Mouse (Mus musculus) stomach, postnatal 0 days (tissue): ENCODE measurements around the gene Fmn2. TPM values are rescaled to one million over a fixed set of nuclear protein-coding genes. Genes with fewer than 3 reads are reported as not detected.

Experiments
- ATAC-seq: fragments of 200-750 bp; cut with Nextera tagmentation; 2 replicates; pipeline ENCODE4 v1.8.0; 2017; ENCODE audit not compliant: low FRiP score, low TSS enrichment
- DNase-seq: peaks from one replicate; pipeline ENCODE4 v3.0.0-alpha.2; 2016; ENCODE audit warnings: low spot score
- H3K27ac ChIP-seq: fragments of 300-500 bp; sonication (generic); replicated peaks from 2 replicates; pipeline ENCODE4 v1.5.1; 2014; ENCODE audit warnings: mild to moderate bottlenecking, control low read depth
- H3K27me3 ChIP-seq: fragments of 300-500 bp; sonication (generic); 2 replicates; pipeline ENCODE4 v1.6.1; 2014; ENCODE audit warnings: low read length; ENCODE audit not compliant: control insufficient read depth, insufficient read depth
- H3K36me3 ChIP-seq: fragments of 300-500 bp; sonication (generic); 2 replicates; pipeline ENCODE4 v1.6.1; 2014; ENCODE audit warnings: low read length, mixed read lengths; ENCODE audit not compliant: control insufficient read depth, insufficient read depth
- H3K4me1 ChIP-seq: fragments of 300-500 bp; sonication (generic); replicated peaks from 2 replicates; pipeline ENCODE4 v1.6.1; 2014; ENCODE audit warnings: antibody characterized with exemption; ENCODE audit not compliant: control insufficient read depth, insufficient read depth
- H3K4me2 ChIP-seq: fragments of 300-500 bp; sonication (generic); replicated peaks from 2 replicates; pipeline ENCODE4 v1.6.1; 2014; ENCODE audit warnings: low read depth, mild to moderate bottlenecking, control low read depth, moderate library complexity
- H3K4me3 ChIP-seq: fragments of 300-500 bp; sonication (generic); 2 replicates; pipeline ENCODE4 v1.5.1; 2014; ENCODE audit warnings: low read depth, low read length, control low read depth
- H3K9ac ChIP-seq: fragments of 300-500 bp; sonication (generic); 2 replicates; pipeline ENCODE4 v1.6.1; 2014; ENCODE audit warnings: mild to moderate bottlenecking, low read length, control low read depth, mixed read lengths
- H3K9me3 ChIP-seq: fragments of 300-500 bp; sonication (generic); 2 replicates; pipeline ENCODE4 v1.6.1; 2016; ENCODE audit warnings: low read length; ENCODE audit not compliant: control insufficient read depth
- CTCF ChIP-seq: IDR thresholded peaks from 2 replicates; pipeline ENCODE4 v1.5.1; 2016; ENCODE audit warnings: antibody characterized with exemption, low read depth, mild to moderate bottlenecking, moderate library complexity
- EP300 ChIP-seq: optimal IDR thresholded peaks from 2 replicates; pipeline ENCODE3; 2016; ENCODE audit warnings: antibody characterized with exemption
- WGBS: fragments of 180-500 bp; shearing (Covaris S2); extraction: QIAGEN DNeasy Blood & Tissue Kit; methylation state at CpG from one replicate; pipeline ENCODE4 v1.1.7; 2014; 5-methylcytosine and 5-hydroxymethylcytosine counted together
- polyA plus RNA-seq: library from polyadenylated mRNA; unstranded; fragments of >200 nt; fragmentation: Nextera tagmentation; extraction: Ambion mirVana; gene quantifications from 2 replicates; pipeline ENCODE4 v1.2.1, GENCODE M21; 2015

Fmn2 gene
- polyA plus RNA-seq, 1 experiment from 2014 or later, result 0.67 TPM

DNA sequence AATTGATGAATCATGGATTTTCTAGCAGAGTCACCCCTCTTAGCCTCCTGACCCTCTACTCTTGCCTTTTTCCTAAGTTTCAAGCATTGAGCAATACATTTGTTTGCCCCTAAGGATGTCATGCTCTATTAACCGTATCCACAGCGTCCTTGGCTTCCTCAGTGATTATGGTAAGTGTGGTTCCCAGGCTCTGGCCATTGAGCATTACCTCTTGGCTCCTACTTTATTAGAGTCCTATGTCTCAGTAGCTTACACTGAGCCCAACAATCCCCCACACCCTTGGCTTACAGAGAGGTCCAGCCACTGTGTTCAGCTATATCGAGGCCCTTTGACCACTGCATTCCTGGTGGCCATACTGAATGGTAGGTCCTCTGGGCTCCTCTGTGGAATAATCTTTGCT is 265.2 kb downstream of the Fmn2 start:
- no peaks in the 10 kb centered on the region for H3K27me3 ChIP-seq
- no peak for ATAC-seq
- H3K9me3 ChIP-seq, result no peaks in the 10 kb centered on the region
- WGBS, result 94% methylated on average over 3 of the region's 3 CpGs
- no peak overlapping the region for H3K4me2 ChIP-seq
- TF ChIP-seq EP300 (no peak), CTCF (no peak)
- no peaks in the 10 kb centered on the region for H3K36me3 ChIP-seq
- H3K4me3 ChIP-seq, result no peak overlapping the region
- H3K27ac ChIP-seq, result no peak overlapping the region
- H3K9ac ChIP-seq, result no peak overlapping the region
- H3K4me1 ChIP-seq, result no peaks in the 10 kb centered on the region
- DNase-seq, result no peak

DNA sequence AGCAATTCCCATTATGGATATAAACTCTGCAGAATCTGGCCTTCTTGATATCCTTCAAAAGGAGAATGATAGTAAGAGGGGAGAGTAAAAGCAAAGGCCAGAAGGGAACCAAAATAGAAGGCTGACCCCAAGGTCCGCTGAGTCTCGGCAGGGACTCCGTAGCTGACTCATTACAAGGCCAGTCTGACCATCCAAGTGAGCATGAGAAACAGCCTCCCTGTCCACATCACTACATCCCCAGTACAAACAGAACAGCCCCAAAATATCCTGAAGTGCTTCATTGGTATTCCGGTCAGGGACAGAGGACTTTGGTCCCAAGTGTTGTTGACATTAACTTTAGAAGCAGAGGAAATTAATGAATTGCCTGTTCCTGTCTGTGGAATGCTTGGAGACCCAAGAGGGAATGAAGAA is 270.3 kb downstream of the Fmn2 start:
- Histone ChIP-seq H3K4me2 (no peak overlapping the region), H3K36me3 (no peaks in the 10 kb centered on the region), H3K9me3 (no peaks in the 10 kb centered on the region), H3K27ac (no peak overlapping the region), H3K9ac (no peak overlapping the region), H3K4me3 (no peak overlapping the region), H3K4me1 (no peaks in the 10 kb centered on the region), H3K27me3 (no peaks in the 10 kb centered on the region)
- WGBS, result 60% methylated on average over 4 of the region's 4 CpGs
- TF ChIP-seq CTCF, result no peak
- TF ChIP-seq EP300, result no peak
- DNase-seq (no peak), ATAC-seq (no peak)

DNA sequence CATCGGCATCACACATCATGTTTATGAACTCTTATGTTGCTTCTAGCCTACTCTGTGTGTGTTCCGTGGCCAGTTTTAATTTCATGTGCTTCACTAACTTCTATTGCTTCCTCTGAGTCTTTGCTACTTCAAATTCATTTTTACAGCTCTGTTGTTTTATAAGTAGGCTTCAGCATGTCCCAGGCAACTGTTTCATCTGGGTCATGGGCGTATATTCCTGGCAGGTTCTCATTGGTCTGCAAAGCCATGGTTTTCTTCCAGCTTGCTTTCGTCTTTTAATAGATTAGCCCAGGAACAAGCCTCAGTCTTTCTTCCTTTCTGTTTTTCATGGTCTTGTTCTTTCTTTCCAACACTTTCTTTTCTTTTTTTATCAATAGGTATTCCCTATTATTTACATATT is 279.4 kb downstream of the Fmn2 start:
- 88% methylated on average over 4 of the region's 4 CpGs for WGBS

DNA sequence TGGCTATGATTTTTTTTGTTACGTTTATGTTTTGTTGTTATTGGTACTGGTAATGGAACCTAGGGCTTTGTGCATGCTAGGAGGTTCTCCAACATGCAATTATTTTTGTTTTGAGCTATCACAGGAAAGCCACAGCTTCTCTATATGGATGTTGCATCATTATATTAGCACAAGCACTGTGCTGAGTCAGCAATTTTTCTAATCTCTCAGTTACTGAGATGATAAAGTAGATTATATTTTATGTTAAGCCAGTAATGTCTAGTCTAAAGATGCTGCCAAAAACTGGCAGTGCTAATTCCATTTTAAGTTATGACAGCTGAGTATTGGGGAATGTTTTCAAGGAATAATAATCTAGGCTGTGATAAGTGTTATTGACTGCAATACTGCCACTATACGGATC is 287.0 kb downstream of the Fmn2 start:
- no peak overlapping the region for H3K4me3 ChIP-seq
- no peak for ATAC-seq
- no peak for TF ChIP-seq CTCF
- TF ChIP-seq EP300, result no peak
- no peaks in the 10 kb centered on the region for H3K9me3 ChIP-seq
- H3K27me3 ChIP-seq, result no peaks in the 10 kb centered on the region
- no peak for DNase-seq
- H3K9ac ChIP-seq, result no peak overlapping the region
- 87% methylated on average over 2 of the region's 2 CpGs for WGBS
- H3K4me2 ChIP-seq, result no peak overlapping the region
- H3K4me1 ChIP-seq, result no peaks in the 10 kb centered on the region
- H3K36me3 ChIP-seq, result no peaks in the 10 kb centered on the region
- no peak overlapping the region for H3K27ac ChIP-seq

More for the DNA sequence above, 279.4 kb downstream of the Fmn2 start:
- no peaks in the 10 kb centered on the region for H3K36me3 ChIP-seq
- H3K27ac ChIP-seq, result no peak overlapping the region
- H3K4me1 ChIP-seq, result no peaks in the 10 kb centered on the region
- no peak overlapping the region for H3K4me2 ChIP-seq
- H3K4me3 ChIP-seq, result no peak overlapping the region
- no peaks in the 10 kb centered on the region for H3K27me3 ChIP-seq
- no peak for TF ChIP-seq EP300
- no peaks in the 10 kb centered on the region for H3K9me3 ChIP-seq
- ATAC-seq (no peak), DNase-seq (no peak)
- H3K9ac ChIP-seq, result no peak overlapping the region

DNA sequence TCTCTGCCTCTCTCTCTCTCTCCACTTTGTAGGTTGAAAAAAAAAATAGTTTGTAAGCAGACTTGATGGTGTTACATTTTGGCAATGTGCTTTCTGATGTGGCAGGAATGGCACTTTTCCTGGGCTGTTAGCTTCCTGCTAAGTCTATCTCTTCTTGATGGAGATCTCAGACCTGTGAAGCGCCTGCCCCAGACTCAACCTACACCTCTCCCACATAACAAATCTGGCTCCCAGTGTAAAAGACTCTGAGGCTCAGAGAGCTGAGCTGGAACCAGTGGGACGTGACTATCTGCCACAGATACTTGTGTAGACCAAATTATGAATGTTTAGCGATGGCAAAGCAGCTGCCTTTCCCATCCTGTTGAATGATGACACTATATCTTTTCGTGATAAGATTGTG is 310.2 kb downstream of the Fmn2 start:
- ATAC-seq (no peak), DNase-seq (no peak)
- Histone ChIP-seq H3K27ac (no peak overlapping the region), H3K4me1 (no peaks in the 10 kb centered on the region), H3K9me3 (no peaks in the 10 kb centered on the region), H3K4me3 (no peak overlapping the region), H3K36me3 (no peaks in the 10 kb centered on the region), H3K4me2 (no peak overlapping the region), H3K9ac (no peak overlapping the region), H3K27me3 (no peaks in the 10 kb centered on the region)
- TF ChIP-seq EP300, result no peak
- TF ChIP-seq CTCF, result no peak
- WGBS, result 80% methylated on average over 4 of the region's 4 CpGs

DNA sequence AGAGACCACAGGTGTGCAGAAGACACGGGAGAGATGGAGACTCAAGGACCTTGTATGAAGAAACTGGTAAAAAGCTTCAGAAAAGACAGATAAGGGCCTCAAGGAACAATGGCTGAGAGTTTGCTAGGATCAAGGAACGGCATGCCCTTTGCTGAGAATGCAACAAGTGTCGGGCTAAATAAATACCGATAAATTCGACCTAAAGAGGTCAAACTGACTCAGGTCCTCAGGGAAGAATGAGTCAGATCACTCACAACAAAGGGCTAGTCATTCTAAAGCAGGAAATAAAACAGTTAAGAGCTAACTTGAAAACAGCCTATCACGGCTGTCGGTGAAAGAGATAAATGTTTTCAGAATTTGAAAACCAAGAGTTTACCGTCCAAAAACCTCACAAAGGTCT is 324.9 kb downstream of the Fmn2 start:
- Histone ChIP-seq H3K4me2 (no peak overlapping the region; the same call in 1 of the 2 replicates), H3K4me3 (no peak overlapping the region), H3K9me3 (no peaks in the 10 kb centered on the region), H3K27me3 (no peaks in the 10 kb centered on the region), H3K27ac (no peak overlapping the region), H3K36me3 (no peaks in the 10 kb centered on the region), H3K4me1 (no peaks in the 10 kb centered on the region), H3K9ac (no peak overlapping the region)
- no peak for TF ChIP-seq EP300
- no peak for TF ChIP-seq CTCF
- 26% methylated on average over 8 of the region's 8 CpGs for WGBS
- ATAC-seq, result peak; percentile 94
- DNase-seq, result no peak
